In genomic region chr5:123285174-123285573, GRCm38 (mm10) we compare ENCODE assay signal across 8 mouse cellular contexts. TPM values are rescaled to one million over a fixed set of nuclear protein-coding genes. Genes with fewer than 3 reads are reported as not detected.
DNase-seq lines count a peak whose midpoint lies in the region; ATAC-seq and TF ChIP-seq lines count a peak whose summit lies in the region.

No protein-coding gene starts in this region.

- H3K27ac ChIP-seq in cerebellum, adult 2 months (ENCODE audit: insufficient read depth, low read length) = no peak overlapping the region
- no peak overlapping the region for H3K27ac ChIP-seq in kidney, embryonic 14.5 days (ENCODE audit: low read depth, low read length)
- no peak overlapping the region for H3K27ac ChIP-seq in forebrain, embryonic 16.5 days (ENCODE audit: low read length)

- DNase-seq in cerebellum, adult 2 months = peak; percentile 26 to 39
- DNase-seq in cerebellum, adult 9-11 months = no peak
- peak; percentile 64 for DNase-seq in kidney, adult 18-20 months
- peak; percentile 10 for DNase-seq in lung, adult 2 months
- DNase-seq in thymus, postnatal 25 days = peak; percentile 30

- H3K36me3 ChIP-seq in kidney, embryonic 14.5 days (ENCODE audit: control insufficient read depth, insufficient read depth, low read length) = no peaks in the 10 kb centered on the region
- H3K36me3 ChIP-seq in E14TG2a.4 (ENCODE audit: insufficient read depth, low read length) = no peaks in the 10 kb centered on the region
- no peaks in the 10 kb centered on the region for H3K36me3 ChIP-seq in forebrain, embryonic 16.5 days (ENCODE audit: control insufficient read depth, insufficient read depth)

- TF ChIP-seq POLR2A in cerebellum, adult 2 months (IDR thresholded peaks at IDR 0.05; ENCODE audit: borderline replicate concordance, insufficient read depth, low read length) = no peak
- TF ChIP-seq POLR2A in lung, adult 2 months (IDR thresholded peaks at IDR 0.05; ENCODE audit: borderline replicate concordance, extremely low read depth, low read depth, low read length) = no peak

- H3K4me2 ChIP-seq in kidney, embryonic 14.5 days (replicated peaks; ENCODE audit: low read depth, low read length) = no peak overlapping the region
- H3K4me2 ChIP-seq in forebrain, embryonic 16.5 days (ENCODE audit: low read length) = no peak overlapping the region

- peaks cover 4% of the 10 kb centered on the region; the same call in 1 of the 2 replicates for H3K9me3 ChIP-seq in kidney, embryonic 14.5 days (ENCODE audit: control insufficient read depth, low read length)
- no peaks in the 10 kb centered on the region for H3K9me3 ChIP-seq in E14TG2a.4 (ENCODE audit: low read length)
- no peaks in the 10 kb centered on the region; the same call in 1 of the 2 replicates for H3K9me3 ChIP-seq in forebrain, embryonic 16.5 days (ENCODE audit: control insufficient read depth, low read length)

- no peaks in the 10 kb centered on the region; the same call in 1 of the 2 replicates for H3K4me1 ChIP-seq in cerebellum, adult 2 months (ENCODE audit: control insufficient read depth, insufficient read depth, low read length)
- no peaks in the 10 kb centered on the region for H3K4me1 ChIP-seq in kidney, embryonic 14.5 days (ENCODE audit: control insufficient read depth, insufficient read depth, low read length)
- peaks cover 36% of the 10 kb centered on the region for H3K4me1 ChIP-seq in E14TG2a.4 (replicated peaks; ENCODE audit: low read depth, low read length)
- H3K4me1 ChIP-seq in forebrain, embryonic 16.5 days (replicated peaks; ENCODE audit: control insufficient read depth, insufficient read depth, low read length) = no peaks in the 10 kb centered on the region
- no peaks in the 10 kb centered on the region for H3K4me1 ChIP-seq in lung, adult 2 months (ENCODE audit: control insufficient read depth, insufficient read depth, low read length)

- 47% methylated on average over 8 of the region's 8 CpGs for WGBS in cerebellum, adult 2 months
- 44% methylated on average over 8 of the region's 8 CpGs for WGBS in kidney, embryonic 14.5 days
- WGBS in forebrain, embryonic 16.5 days = 38% methylated on average over 8 of the region's 8 CpGs
- 43% methylated on average over 8 of the region's 8 CpGs for WGBS in lung, adult 2 months

- no peak overlapping the region for H3K4me3 ChIP-seq in cerebellum, adult 2 months (replicated peaks; ENCODE audit: insufficient read depth, low read depth, low read length)
- H3K4me3 ChIP-seq in kidney, embryonic 14.5 days (ENCODE audit: low read length) = no peak overlapping the region
- H3K4me3 ChIP-seq in E14TG2a.4 (replicated peaks; ENCODE audit: low read length) = no peak overlapping the region
- H3K4me3 ChIP-seq in forebrain, embryonic 16.5 days (replicated peaks; ENCODE audit: low read length) = no peak overlapping the region
- no peak overlapping the region for H3K4me3 ChIP-seq in lung, adult 2 months (replicated peaks; ENCODE audit: extremely low read depth, low read depth, low read length)

- peak; percentile 61 for TF ChIP-seq CTCF in cerebellum, adult 2 months (IDR thresholded peaks at IDR 0.05; ENCODE audit: borderline replicate concordance, insufficient read depth, low read depth, low read length)
- TF ChIP-seq CTCF in E14TG2a.4 (conservative IDR thresholded peaks at IDR 0.05; ENCODE audit: low read length) = peak; percentile 76
- peak; percentile 52 for TF ChIP-seq CTCF in lung, adult 2 months (IDR thresholded peaks at IDR 0.05; ENCODE audit: insufficient read depth, low read length)

- H3K9ac ChIP-seq in kidney, embryonic 14.5 days (ENCODE audit: low read depth, low read length) = no peak overlapping the region
- H3K9ac ChIP-seq in forebrain, embryonic 16.5 days (replicated peaks; ENCODE audit: low read depth, low read length) = no peak overlapping the region

- ATAC-seq in kidney, embryonic 14.5 days (ENCODE audit: low FRiP score, low TSS enrichment) = no peak
- 0 out of 2 replicates have a peak, but pooled peaks have one; percentile 55 for ATAC-seq in forebrain, embryonic 16.5 days

- no peaks in the 10 kb centered on the region for H3K27me3 ChIP-seq in cerebellum, adult 2 months (ENCODE audit: control insufficient read depth, insufficient read depth, low read length)
- H3K27me3 ChIP-seq in kidney, embryonic 14.5 days (ENCODE audit: control insufficient read depth, insufficient read depth, low read length) = no peaks in the 10 kb centered on the region
- peaks cover 28% of the 10 kb centered on the region for H3K27me3 ChIP-seq in E14TG2a.4 (ENCODE audit: insufficient read depth, low read length)
- H3K27me3 ChIP-seq in forebrain, embryonic 16.5 days (replicated peaks; ENCODE audit: control insufficient read depth, insufficient read depth, low read length) = no peaks in the 10 kb centered on the region; the same call in 1 of the 2 replicates

RNA-seq across cellular contexts. Expression of gene Wdr66, which starts 33.3 kb away (rescaled TPM):
- polyA plus RNA-seq in cerebellum, adult 2 months (2012; rRNA removed) = 1.3 and 1.6 TPM in 2 replicates
- 2.2 and 2.7 TPM in 2 replicates for polyA plus RNA-seq in kidney, embryonic 14.5 days (2014; fragmentation: Nextera tagmentation; extraction: Ambion mirVana)
- 1.5 and 1.9 TPM in 2 replicates for polyA plus RNA-seq in forebrain, embryonic 16.5 days (2015; fragmentation: Nextera tagmentation; extraction: Ambion mirVana)
- 6.3 and 9.1 TPM in 2 replicates for polyA plus RNA-seq in lung, adult 2 months (2012; rRNA removed)

RNA-seq across cellular contexts. Expression of gene Bcl7a, which starts 58.5 kb away (rescaled TPM):
- 28.9 and 29.4 TPM in 2 replicates for polyA plus RNA-seq in cerebellum, adult 2 months (2012; rRNA removed)
- 39.4 and 43.2 TPM in 2 replicates for polyA plus RNA-seq in kidney, embryonic 14.5 days (2014; fragmentation: Nextera tagmentation; extraction: Ambion mirVana)
- polyA plus RNA-seq in forebrain, embryonic 16.5 days (2015; fragmentation: Nextera tagmentation; extraction: Ambion mirVana) = 81.9 and 84.3 TPM in 2 replicates
- 9.4 and 11.9 TPM in 2 replicates for polyA plus RNA-seq in lung, adult 2 months (2012; rRNA removed)
